Comparison of ENCODE assay signal across 7 mouse cellular contexts in the genomic region with DNA sequence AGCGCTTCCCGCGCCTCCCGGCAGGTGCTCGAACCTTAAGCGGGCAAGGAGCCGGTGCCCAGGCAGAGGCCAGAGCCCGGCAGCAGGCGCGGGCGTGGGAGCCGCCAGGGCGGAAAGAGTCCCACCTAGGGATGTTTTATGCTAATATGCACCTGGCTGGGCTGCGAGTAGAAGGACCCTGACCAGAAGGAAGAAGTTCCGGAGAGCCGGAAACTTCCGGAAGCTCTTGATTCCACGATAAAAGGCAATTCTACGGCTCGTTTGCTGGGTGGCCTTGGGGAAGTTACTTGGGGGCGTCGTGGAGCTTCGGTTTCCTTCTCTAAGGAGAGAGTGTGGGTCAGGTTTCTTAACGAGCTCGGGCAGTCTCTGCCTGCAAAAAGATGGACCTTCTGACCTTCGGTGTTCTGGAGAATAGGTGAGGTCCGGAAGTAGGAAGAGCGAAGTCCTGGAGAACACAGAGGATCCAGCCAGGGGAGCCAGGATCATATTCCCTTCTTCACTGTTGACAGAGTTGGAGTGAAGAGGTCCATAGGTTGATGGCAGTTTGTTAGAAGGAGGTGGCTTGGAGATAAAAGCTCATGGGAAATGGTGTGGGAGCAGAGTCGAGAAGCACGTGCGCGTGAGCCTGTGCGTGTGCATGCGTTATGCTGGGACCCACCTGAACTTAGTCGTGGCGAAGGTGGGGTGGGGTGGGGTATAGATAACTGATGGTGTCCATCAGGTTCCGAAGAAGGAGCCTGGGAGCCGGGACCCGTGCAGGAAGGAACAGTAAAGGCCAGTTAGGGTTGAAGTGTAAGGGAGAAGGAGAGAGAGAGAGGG. TPM values are rescaled to one million over a fixed set of nuclear protein-coding genes. Genes with fewer than 3 reads are reported as not detected.
A peak's percentile ranks its signal among the peaks of the same experiment; 100 is the strongest.
DNase-seq lines count a peak whose midpoint lies in the region; ATAC-seq lines count a peak whose summit lies in the region.

No protein-coding gene starts in this region.

- H3K36me3 ChIP-seq in lung, embryonic 15.5 days: no peaks in the 10 kb centered on the region
- no peaks in the 10 kb centered on the region for H3K36me3 ChIP-seq in forebrain, embryonic 11.5 days (ENCODE audit: control insufficient read depth, insufficient read depth, low read length)
- H3K36me3 ChIP-seq in limb, embryonic 13.5 days: no peaks in the 10 kb centered on the region
- no peaks in the 10 kb centered on the region for H3K36me3 ChIP-seq in stomach, embryonic 15.5 days

- no peak for ATAC-seq in lung, embryonic 15.5 days (ENCODE audit: borderline replicate concordance, extremely low read depth, low FRiP score, low TSS enrichment)
- no peak for ATAC-seq in forebrain, embryonic 11.5 days (replicated peaks; ENCODE audit: low FRiP score)
- no peak for ATAC-seq in limb, embryonic 13.5 days (ENCODE audit: low FRiP score, low read depth)
- no peak for ATAC-seq in stomach, embryonic 15.5 days (ENCODE audit: insufficient read depth, low FRiP score, low read depth)

- no peak overlapping the region for H3K27ac ChIP-seq in lung, embryonic 15.5 days
- no peak overlapping the region for H3K27ac ChIP-seq in forebrain, embryonic 11.5 days (ENCODE audit: low read depth, low read length)
- H3K27ac ChIP-seq in limb, embryonic 13.5 days: peak overlapping the region; percentile 88; the same call in 1 of the 2 replicates
- H3K27ac ChIP-seq in stomach, embryonic 15.5 days: no peak overlapping the region

- DNase-seq in lung, postnatal 14 days: no peak
- peak; percentile 51 for DNase-seq in forebrain, embryonic 11.5 days (ENCODE audit: low spot score)
- no peak for DNase-seq in thymus, postnatal 25 days
- DNase-seq in ovary, postnatal 10 days (ENCODE audit: low spot score): no peak

- H3K4me3 ChIP-seq in lung, embryonic 15.5 days: peak overlapping the region; percentile 39
- H3K4me3 ChIP-seq in forebrain, embryonic 11.5 days (ENCODE audit: low read depth, low read length): peak overlapping the region; percentile 30
- H3K4me3 ChIP-seq in limb, embryonic 13.5 days: peak overlapping the region; percentile 45
- peak overlapping the region; percentile 45 for H3K4me3 ChIP-seq in stomach, embryonic 15.5 days (replicated peaks)

- peaks cover 23% of the 10 kb centered on the region for H3K27me3 ChIP-seq in lung, embryonic 15.5 days
- peaks cover 33% of the 10 kb centered on the region for H3K27me3 ChIP-seq in forebrain, embryonic 11.5 days (ENCODE audit: control insufficient read depth, insufficient read depth, low read length)
- peaks cover 4% of the 10 kb centered on the region; the same call in 1 of the 2 replicates for H3K27me3 ChIP-seq in limb, embryonic 13.5 days
- no peaks in the 10 kb centered on the region for H3K27me3 ChIP-seq in stomach, embryonic 15.5 days (replicated peaks)

- peaks cover 42% of the 10 kb centered on the region for H3K4me1 ChIP-seq in lung, embryonic 15.5 days
- peaks cover 20% of the 10 kb centered on the region for H3K4me1 ChIP-seq in forebrain, embryonic 11.5 days (replicated peaks; ENCODE audit: control insufficient read depth, insufficient read depth, low read length)
- peaks cover 74% of the 10 kb centered on the region for H3K4me1 ChIP-seq in limb, embryonic 13.5 days
- H3K4me1 ChIP-seq in stomach, embryonic 15.5 days: peaks cover 35% of the 10 kb centered on the region

- no peaks in the 10 kb centered on the region for H3K9me3 ChIP-seq in lung, embryonic 15.5 days
- H3K9me3 ChIP-seq in forebrain, embryonic 11.5 days (ENCODE audit: control insufficient read depth, low read length): no peaks in the 10 kb centered on the region
- no peaks in the 10 kb centered on the region for H3K9me3 ChIP-seq in limb, embryonic 13.5 days
- no peaks in the 10 kb centered on the region for H3K9me3 ChIP-seq in stomach, embryonic 15.5 days

- 7% methylated on average over 39 of the region's 39 CpGs for WGBS in lung, embryonic 15.5 days
- 4% methylated on average over 39 of the region's 39 CpGs for whole genome bisulfite sequencing in forebrain, embryonic 11.5 days
- WGBS in limb, embryonic 13.5 days: 4% methylated on average over 39 of the region's 39 CpGs
- 10% methylated on average over 39 of the region's 39 CpGs for WGBS in stomach, embryonic 15.5 days

- H3K9ac ChIP-seq in lung, embryonic 15.5 days: peak overlapping the region; percentile 36
- peak overlapping the region; percentile 47 for H3K9ac ChIP-seq in forebrain, embryonic 11.5 days (ENCODE audit: low read length)
- peak overlapping the region; percentile 62 for H3K9ac ChIP-seq in limb, embryonic 13.5 days
- H3K9ac ChIP-seq in stomach, embryonic 15.5 days: peak overlapping the region; percentile 34

- H3K4me2 ChIP-seq in lung, embryonic 15.5 days: peak overlapping the region; percentile 88
- peak overlapping the region; percentile 72 for H3K4me2 ChIP-seq in forebrain, embryonic 11.5 days (ENCODE audit: low read depth, low read length, severe bottlenecking)
- H3K4me2 ChIP-seq in limb, embryonic 13.5 days (replicated peaks): peak overlapping the region; percentile 90
- peak overlapping the region; percentile 93 for H3K4me2 ChIP-seq in stomach, embryonic 15.5 days

RNA-seq across cellular contexts. Expression of a gene that starts 44.4 kb away (rescaled TPM):
- 28.4 and 29.8 TPM in 2 replicates for polyA plus RNA-seq in lung, embryonic 15.5 days (2015; fragmentation: Nextera tagmentation; extraction: Ambion mirVana)
- 14.8 and 14.9 TPM in 2 replicates for polyA plus RNA-seq in forebrain, embryonic 11.5 days (2014; fragmentation: Nextera tagmentation; extraction: Ambion mirVana)
- 47.9 and 48.7 TPM in 2 replicates for polyA plus RNA-seq in limb, embryonic 13.5 days (2015; fragmentation: Nextera tagmentation; extraction: Ambion mirVana)
- polyA plus RNA-seq in stomach, embryonic 15.5 days (2015; fragmentation: Nextera tagmentation; extraction: Ambion mirVana): 20.4 and 21.8 TPM in 2 replicates
